Mouse (Mus musculus) liver (tissue): Measurements from ENCODE around the gene Zscan2.

Source experiments
- DNase-seq: peaks from one replicate; pipeline ENCODE4 v3.0.0-alpha.2; 2020; ENCODE audit warnings: mixed read lengths

The Zscan2 gene

DNA sequence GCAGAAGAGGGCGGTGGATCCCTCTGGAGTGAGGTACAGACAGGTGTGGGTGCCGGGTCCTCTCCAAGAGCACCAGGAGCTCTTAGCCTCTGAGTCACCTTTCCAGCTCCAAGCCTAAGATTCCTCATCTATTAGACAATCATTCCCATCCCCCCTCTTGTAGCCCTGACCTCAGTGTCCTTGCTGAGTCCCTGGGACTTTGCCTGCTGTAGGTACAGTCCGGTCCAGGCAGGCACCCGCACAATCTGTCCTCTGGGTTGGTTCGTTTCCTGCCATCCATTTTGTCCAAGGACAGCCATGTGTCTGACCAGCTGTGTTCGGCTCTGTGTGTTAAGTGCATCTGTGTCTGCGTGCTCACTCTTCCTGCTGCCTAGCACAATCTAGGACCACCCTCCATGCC lies 27.9 kb downstream of the Zscan2 start:
- DNase-seq: no peak

DNA sequence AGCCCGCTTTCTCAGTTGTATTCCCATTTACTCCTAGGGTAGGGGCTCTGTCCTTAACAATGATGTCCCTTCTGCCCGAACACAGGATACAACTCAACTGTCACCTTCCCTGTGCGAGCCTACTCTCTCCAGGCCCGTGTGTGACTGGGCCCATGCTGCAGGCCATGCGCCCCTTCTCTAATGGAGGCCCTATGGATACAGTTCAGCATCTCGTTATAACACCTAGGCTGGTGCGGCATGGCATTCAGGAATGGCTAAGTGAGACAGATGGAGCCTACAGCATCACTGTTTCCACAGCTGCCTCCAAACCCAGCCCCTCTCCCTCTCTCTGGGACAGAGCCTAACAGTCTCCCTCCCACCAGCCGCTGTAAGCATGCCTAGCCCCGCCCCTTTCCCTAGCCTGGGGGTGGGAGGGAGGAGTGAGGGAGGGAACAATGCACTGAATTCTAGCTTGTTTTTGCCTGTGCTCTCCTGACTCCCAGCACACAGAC lies 28.3 kb downstream of the Zscan2 start:
- DNase-seq: peak; percentile 66

GRCm38 (mm10) chr7:80889841-80890241 lies 29.1 kb downstream of the Zscan2 start:
- no peak for DNase-seq

GRCm38 (mm10) chr7:80893086-80893752 lies 32.5 kb downstream of the Zscan2 start:
- no peak for DNase-seq

DNA sequence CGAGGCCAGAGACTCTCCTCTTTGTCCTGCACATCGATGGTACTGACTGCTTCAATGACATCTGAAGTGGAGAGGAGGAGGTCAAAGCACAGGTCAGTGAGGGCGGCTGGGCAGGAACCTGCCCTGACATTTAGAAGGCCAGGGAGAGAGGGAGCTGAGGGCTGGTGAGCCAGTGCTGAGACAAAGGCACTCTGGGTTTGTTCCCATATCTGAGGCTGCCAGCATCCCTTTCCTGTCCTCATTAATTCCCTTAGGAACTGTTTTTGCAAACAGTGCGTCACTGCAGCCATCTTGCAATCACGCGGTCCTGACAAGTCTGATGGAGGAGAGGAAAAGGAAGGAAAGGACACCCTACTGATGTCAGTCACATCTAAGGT lies 33.0 kb downstream of the Zscan2 start:
- no peak for DNase-seq

DNA sequence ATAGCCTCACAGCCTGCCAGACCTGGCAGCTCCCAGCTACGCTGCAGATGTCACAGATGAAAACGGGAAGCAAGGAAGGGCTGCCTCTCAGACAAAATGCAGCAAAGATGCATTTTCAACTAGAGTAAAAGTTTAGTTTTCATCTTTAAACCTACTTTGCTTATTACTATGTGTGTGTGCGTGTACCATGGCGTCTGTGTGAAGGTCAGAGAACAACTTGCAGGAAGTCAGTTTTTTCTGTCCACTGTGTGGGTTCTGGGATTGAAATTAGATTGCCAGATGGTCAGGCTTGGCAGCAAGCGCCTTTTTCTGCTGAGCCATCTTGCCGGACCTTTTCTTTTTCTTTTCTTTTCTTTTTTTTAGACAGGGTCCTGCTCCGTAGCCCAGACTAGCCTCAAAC lies 33.5 kb downstream of the Zscan2 start:
- DNase-seq: no peak

DNA sequence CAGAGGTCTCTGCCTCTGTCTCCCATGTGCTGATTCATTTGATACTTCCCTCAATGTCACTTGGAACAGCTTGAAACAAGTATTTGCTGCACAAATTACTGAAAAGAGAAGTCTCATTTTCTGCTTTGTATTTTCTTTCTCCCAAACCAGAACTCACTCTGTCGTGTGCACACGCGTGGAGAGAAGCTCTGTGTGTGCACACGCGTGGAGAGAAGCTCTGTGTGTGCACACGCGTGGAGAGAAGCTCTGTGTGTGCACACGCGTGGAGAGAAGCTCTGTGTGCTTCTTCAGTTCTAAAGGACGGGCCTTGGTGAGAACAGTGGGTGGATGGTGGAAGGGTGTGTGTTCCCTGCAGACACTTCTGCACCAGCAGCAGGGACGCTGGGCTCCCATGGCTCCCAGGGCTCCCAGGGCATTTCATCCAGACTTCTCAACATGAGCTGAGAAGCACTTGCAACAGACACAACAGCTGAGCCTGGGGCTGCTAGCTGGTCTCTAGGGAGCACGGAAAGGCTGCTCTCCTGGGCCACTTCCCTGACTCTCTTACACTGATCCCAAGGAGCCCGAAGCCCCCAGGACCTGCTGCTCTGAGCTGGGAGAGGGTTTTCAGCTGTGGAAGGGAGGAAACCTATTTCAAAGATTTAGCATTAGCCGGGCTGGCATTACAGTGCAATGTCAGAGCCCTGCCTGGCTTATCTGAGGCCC lies 34.2 kb downstream of the Zscan2 start:
- DNase-seq: no peak

- no peak for DNase-seq
These were observed 36.4 kb downstream of the Zscan2 start for GRCm38 (mm10) chr7:80897134-80897533.

DNA sequence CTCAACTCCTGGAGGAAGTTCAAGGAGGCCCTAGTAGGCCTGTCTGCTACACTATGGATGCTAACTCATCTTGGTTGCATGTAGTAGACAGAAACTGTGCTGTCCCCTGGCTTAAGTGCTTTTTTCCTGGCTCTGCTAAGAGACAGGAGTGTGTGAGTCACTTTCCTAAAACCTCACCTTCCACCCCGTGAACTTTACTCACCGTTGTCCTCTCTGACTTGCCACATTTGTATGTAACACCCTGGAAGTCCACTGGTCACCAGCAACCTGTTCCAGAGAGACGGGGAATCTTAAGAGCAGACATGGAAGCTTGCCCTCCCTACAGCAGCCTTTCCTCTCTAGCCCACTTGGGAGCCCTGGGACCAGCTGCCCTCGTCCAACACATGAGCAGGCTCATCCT lies 37.0 kb downstream of the Zscan2 start:
- DNase-seq: no peak

- DNase-seq: peak; percentile 92
These were observed 40.3 kb downstream of the Zscan2 start, which contains the start of gene Wdr73 for GRCm38 (mm10) chr7:80900944-80901501. TSS of gene Wdr73 (minus strand) at chr7:80901269.

- no peak for DNase-seq
These were observed 41.0 kb downstream of the Zscan2 start for GRCm38 (mm10) chr7:80901541-80902274.

- DNase-seq: no peak
These were observed 43.1 kb downstream of the Zscan2 start for GRCm38 (mm10) chr7:80903625-80904422.

DNA sequence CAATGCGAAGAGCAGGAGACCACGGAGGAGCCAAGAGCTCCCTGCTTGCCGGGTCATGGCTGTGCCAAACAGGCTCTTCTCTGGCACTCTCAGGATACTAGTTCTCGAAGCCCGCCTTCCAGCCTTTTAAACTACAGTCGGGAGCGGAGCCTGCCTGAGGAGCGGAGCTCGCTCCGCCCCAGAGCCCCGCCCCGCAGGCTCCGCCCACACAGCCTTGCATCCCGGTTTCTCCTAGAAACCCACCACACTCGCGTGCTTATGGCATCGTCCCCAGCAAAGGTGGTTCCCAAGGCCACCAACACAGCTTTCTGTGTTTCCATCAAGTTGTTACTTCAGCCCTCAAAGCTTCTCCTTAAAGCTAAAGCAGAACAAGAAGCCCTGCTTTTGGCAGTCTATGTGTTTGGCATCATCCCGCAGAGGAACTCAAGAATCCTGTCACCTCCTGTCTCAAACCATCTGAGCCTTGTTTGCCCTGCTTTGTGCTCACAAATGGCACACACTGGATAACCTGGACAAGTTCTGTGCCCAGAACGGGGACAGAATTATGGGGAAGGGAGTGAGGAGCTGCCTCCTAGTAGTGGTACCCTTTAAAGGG lies 44.3 kb downstream of the Zscan2 start, which contains the start of gene Nmb:
Nmb (minus strand) TSS at position 156 of the 595 bp plus-strand sequence.
- peak; percentile 70 for DNase-seq

- DNase-seq: peak; percentile 53
These were observed 50.3 kb downstream of the Zscan2 start for GRCm38 (mm10) chr7:80911053-80911452.

DNA sequence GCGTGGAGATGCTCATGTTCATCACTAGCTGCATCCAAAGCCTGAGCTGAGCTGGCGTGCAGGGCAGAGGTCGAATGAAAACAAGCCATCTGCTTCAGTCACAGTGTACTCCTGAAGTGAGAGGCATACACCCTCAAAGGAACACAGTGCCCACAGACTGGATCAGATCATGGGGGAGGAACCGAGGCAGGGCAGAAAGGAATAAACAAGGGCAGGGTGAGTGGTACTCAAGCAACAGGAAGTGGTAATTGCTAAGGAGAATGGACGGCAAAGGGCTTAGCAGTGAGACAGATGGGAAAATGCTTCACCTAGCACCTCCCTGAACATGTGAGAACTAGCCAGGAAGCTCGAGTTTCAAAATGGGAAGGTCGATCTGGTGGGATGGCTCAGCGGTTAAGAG lies 51.8 kb downstream of the Zscan2 start:
- no peak for DNase-seq

GRCm38 (mm10) chr7:80917916-80918465 lies 57.3 kb downstream of the Zscan2 start:
- no peak for DNase-seq

- DNase-seq: peak; percentile 23
These were observed 58.4 kb downstream of the Zscan2 start for GRCm38 (mm10) chr7:80918982-80919646.

DNA sequence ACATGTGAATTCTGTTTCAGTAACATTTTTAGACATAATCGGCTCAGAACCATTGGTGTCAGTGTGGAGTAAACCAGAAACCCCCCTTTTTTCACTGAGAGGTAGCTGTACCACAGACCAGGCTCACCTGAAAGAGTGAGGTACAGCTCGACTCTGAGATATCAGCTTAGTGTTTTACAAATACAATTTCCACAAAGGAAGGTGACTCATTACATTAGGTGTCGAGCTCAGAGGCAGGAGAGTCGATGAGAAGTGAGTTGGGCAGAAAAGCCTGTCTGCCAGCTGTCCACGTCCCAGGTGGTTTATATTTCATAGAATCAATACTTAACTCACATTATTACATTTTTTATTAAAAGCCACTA lies 58.9 kb downstream of the Zscan2 start:
- no peak for DNase-seq

- no peak for DNase-seq
These were observed 62.4 kb downstream of the Zscan2 start for GRCm38 (mm10) chr7:80923165-80923564.
